Mouse (Mus musculus): ENCODE data around the gene Mgea5. TPM values are rescaled to one million over a fixed set of nuclear protein-coding genes. Genes with fewer than 3 reads are reported as not detected.
A peak's percentile ranks its signal among the peaks of the same experiment; 100 is the strongest.

The Mgea5 gene
- total and polyA plus RNA-seq, 3 experiments, result 66.4 to 69.8 (median 69.4) TPM

GRCm38 (mm10) chr19:45730042-45730441 is 53.6 kb downstream of the Mgea5 start:
- in situ Hi-C loops (cut with MboI; ENCODE audit: low pct_ligation_motif_present, low pct_unique_long_range_greater_than_20kb, low sequenced_read_pairs), result no loop called here

GRCm38 (mm10) chr19:45727231-45727630 is 56.4 kb downstream of the Mgea5 start:
- H3K36me3 ChIP-seq (replicated peaks in 1 of 2; ENCODE audit: control insufficient read depth in 1 of 2, insufficient read depth in 1 of 2, low read length in 1 of 2), result no peaks in the 10 kb centered on the region
- no peaks in the 10 kb centered on the region for H3K9me3 ChIP-seq (replicated peaks; ENCODE audit: low read length)
- no peaks in the 10 kb centered on the region for H3K79me2 ChIP-seq (replicated peaks; ENCODE audit: control insufficient read depth, extremely low read depth, insufficient read depth, poor library complexity, severe bottlenecking)
- no peak overlapping the region for H3K27ac ChIP-seq (ENCODE audit: insufficient read depth, low read depth)
- dilution Hi-C loops (cut with MboI; ENCODE audit: extremely low pct_ligation_motif_present, extremely low pct_unique_long_range_greater_than_20kb, low sequenced_read_pairs), result no loop called here
- H3K4me3 ChIP-seq (replicated peaks in 1 of 3; ENCODE audit: low read depth in 2 of 3, low read length in 2 of 3, poor library complexity in 1 of 3), result no peak overlapping the region
- DNase-seq (ENCODE audit: extremely low read depth), result no peak
- peaks cover 0 to 5% of the 10 kb centered on the region in 2 experiments; a peak in 2 of 4 replicates for H3K4me1 ChIP-seq (ENCODE audit: control insufficient read depth in 1 of 2, insufficient read depth in 2 of 2)
- TF ChIP-seq E2F4 (IDR thresholded peaks at IDR 0.05; ENCODE audit: insufficient replicate concordance, low read depth, low read length) (no peak), ETS1 (conservative IDR thresholded peaks at IDR 0.05; ENCODE audit: low read depth, low read length) (no peak), BHLHE40 (IDR thresholded peaks at IDR 0.05; ENCODE audit: low read depth, low read length) (peak; percentile 46), TCF12 (IDR thresholded peaks at IDR 0.05; ENCODE audit: low read depth, low read length) (no peak)
- H3K27me3 ChIP-seq (replicated peaks), result peaks cover 20% of the 10 kb centered on the region
- in situ Hi-C loops (cut with MboI; ENCODE audit: low pct_ligation_motif_present, low pct_unique_long_range_greater_than_20kb, low sequenced_read_pairs), result no loop called here
- H3K9ac ChIP-seq (ENCODE audit: insufficient read depth, low read depth), result no peak overlapping the region
- H3K4me2 ChIP-seq (ENCODE audit: insufficient read depth, low read depth, poor library complexity, severe bottlenecking), result no peak overlapping the region

More at GRCm38 (mm10) chr19:45730042-45730441, 53.6 kb downstream of the Mgea5 start:
- H3K4me3 ChIP-seq (replicated peaks in 1 of 3; ENCODE audit: low read depth in 2 of 3, low read length in 2 of 3, poor library complexity in 1 of 3), result no peak overlapping the region
- H3K36me3 ChIP-seq (replicated peaks in 1 of 2; ENCODE audit: control insufficient read depth in 1 of 2, insufficient read depth in 1 of 2, low read length in 1 of 2), result no peaks in the 10 kb centered on the region
- no peak overlapping the region for H3K4me2 ChIP-seq (ENCODE audit: insufficient read depth, low read depth, poor library complexity, severe bottlenecking)
- H3K27me3 ChIP-seq (replicated peaks), result peaks cover 20% of the 10 kb centered on the region
- H3K4me1 ChIP-seq (ENCODE audit: control insufficient read depth in 1 of 2, insufficient read depth in 2 of 2), result peaks cover 0 to 5% of the 10 kb centered on the region in 2 experiments; a peak in 1 of 4 replicates
- no peak for TF ChIP-seq USF1 (IDR thresholded peaks at IDR 0.05; ENCODE audit: low read depth, low read length)
- TF ChIP-seq CHD1 (IDR thresholded peaks at IDR 0.05; ENCODE audit: low read depth, low read length), result no peak
- no peak for TF ChIP-seq BHLHE40 (IDR thresholded peaks at IDR 0.05; ENCODE audit: low read depth, low read length)
- no peak for TF ChIP-seq TBP (conservative IDR thresholded peaks at IDR 0.05; ENCODE audit: low read depth, low read length)
- no peak for TF ChIP-seq JUND (conservative IDR thresholded peaks at IDR 0.05; ENCODE audit: low read depth, low read length)
- no peak for TF ChIP-seq NRF1 (IDR thresholded peaks at IDR 0.05; ENCODE audit: low read depth, low read length)
- TF ChIP-seq ZKSCAN1 (IDR thresholded peaks at IDR 0.05; ENCODE audit: borderline replicate concordance, low read depth, low read length), result no peak
- no peak for TF ChIP-seq HCFC1 (IDR thresholded peaks at IDR 0.05; ENCODE audit: low read depth, low read length)
- TF ChIP-seq UBTF (IDR thresholded peaks at IDR 0.05; ENCODE audit: low read depth, low read length), result no peak
- no peak for TF ChIP-seq MEF2A (IDR thresholded peaks at IDR 0.05; ENCODE audit: borderline replicate concordance, low read depth, low read length)
- no peak for TF ChIP-seq CTCF (conservative IDR thresholded peaks at IDR 0.05 in 1 of 2, IDR thresholded peaks at IDR 0.05 in 1 of 2; ENCODE audit: low read depth in 2 of 2, low read length in 2 of 2)
- TF ChIP-seq EP300 (IDR thresholded peaks at IDR 0.05; ENCODE audit: low read length), result no peak
- TF ChIP-seq GABPA (IDR thresholded peaks at IDR 0.05; ENCODE audit: insufficient replicate concordance, low read depth, low read length), result no peak
- TF ChIP-seq RCOR1 (conservative IDR thresholded peaks at IDR 0.05; ENCODE audit: low read depth, low read length), result no peak
- no peak overlapping the region for H3K9ac ChIP-seq (ENCODE audit: insufficient read depth, low read depth)
- H3K27ac ChIP-seq (ENCODE audit: insufficient read depth, low read depth), result no peak overlapping the region
- no peaks in the 10 kb centered on the region for H3K79me2 ChIP-seq (replicated peaks; ENCODE audit: control insufficient read depth, extremely low read depth, insufficient read depth, poor library complexity, severe bottlenecking)
- DNase-seq (ENCODE audit: extremely low read depth), result no peak
- no peaks in the 10 kb centered on the region for H3K9me3 ChIP-seq (replicated peaks; ENCODE audit: low read length)
- dilution Hi-C loops (cut with MboI; ENCODE audit: extremely low pct_ligation_motif_present, extremely low pct_unique_long_range_greater_than_20kb, low sequenced_read_pairs), result no loop called here

Data from CH12.LX (cell line).